Mouse (Mus musculus): ENCODE measurements around the gene Echdc3. TPM values are rescaled to one million over a fixed set of nuclear protein-coding genes. Genes with fewer than 3 reads are reported as not detected.

The Echdc3 gene
- polyA plus RNA-seq, 1 experiment from 2014 or later, result 6.0 TPM

GRCm38 (mm10) chr2:6188891-6189674 is 23.8 kb downstream of the Echdc3 start:
- WGBS, result 81% methylated on average over 11 of the region's 11 CpGs
- ATAC-seq (ENCODE audit: insufficient number of reproducible peaks, low FRiP score, low TSS enrichment, low read depth), result no peak
- no peak overlapping the region for H3K27ac ChIP-seq
- H3K27me3 ChIP-seq, result no peaks in the 10 kb centered on the region
- H3K4me1 ChIP-seq, result peaks cover 6% of the 10 kb centered on the region; the same call in 1 of the 2 replicates
- no peak overlapping the region for H3K4me3 ChIP-seq
- no peak overlapping the region for H3K9ac ChIP-seq
- H3K9me3 ChIP-seq, result no peaks in the 10 kb centered on the region
- no peak overlapping the region for H3K4me2 ChIP-seq
- no peaks in the 10 kb centered on the region for H3K36me3 ChIP-seq

GRCm38 (mm10) chr2:6187418-6187817 is 25.4 kb downstream of the Echdc3 start:
- Histone ChIP-seq H3K9ac (no peak overlapping the region), H3K4me3 (no peak overlapping the region), H3K27ac (no peak overlapping the region), H3K36me3 (no peaks in the 10 kb centered on the region), H3K4me2 (no peak overlapping the region), H3K9me3 (no peaks in the 10 kb centered on the region), H3K27me3 (no peaks in the 10 kb centered on the region), H3K4me1 (no peaks in the 10 kb centered on the region)
- no peak for ATAC-seq (ENCODE audit: insufficient number of reproducible peaks, low FRiP score, low TSS enrichment, low read depth)
- WGBS, result 52% methylated on average over 11 of the region's 11 CpGs

GRCm38 (mm10) chr2:6186913-6187312 is 25.9 kb downstream of the Echdc3 start:
- Histone ChIP-seq H3K9me3 (no peaks in the 10 kb centered on the region), H3K4me2 (no peak overlapping the region), H3K9ac (no peak overlapping the region), H3K36me3 (no peaks in the 10 kb centered on the region), H3K27me3 (no peaks in the 10 kb centered on the region), H3K4me1 (no peaks in the 10 kb centered on the region), H3K4me3 (no peak overlapping the region), H3K27ac (no peak overlapping the region)
- 45% methylated on average over 4 of the region's 4 CpGs for WGBS
- no peak for ATAC-seq (ENCODE audit: insufficient number of reproducible peaks, low FRiP score, low TSS enrichment, low read depth)

GRCm38 (mm10) chr2:6179749-6180117 is 33.1 kb downstream of the Echdc3 start:
- H3K4me2 ChIP-seq, result no peak overlapping the region
- no peak overlapping the region for H3K27ac ChIP-seq
- H3K9me3 ChIP-seq, result no peaks in the 10 kb centered on the region
- H3K36me3 ChIP-seq, result no peaks in the 10 kb centered on the region
- no peak for ATAC-seq (ENCODE audit: insufficient number of reproducible peaks, low FRiP score, low TSS enrichment, low read depth)
- 38% methylated on average over 1 of the region's 1 CpGs for WGBS
- no peak overlapping the region for H3K4me3 ChIP-seq
- no peaks in the 10 kb centered on the region for H3K27me3 ChIP-seq
- H3K9ac ChIP-seq, result no peak overlapping the region
- no peaks in the 10 kb centered on the region; the same call in 1 of the 2 replicates for H3K4me1 ChIP-seq

GRCm38 (mm10) chr2:6178901-6179748 is 33.7 kb downstream of the Echdc3 start:
- Histone ChIP-seq H3K4me3 (no peak overlapping the region), H3K27me3 (no peaks in the 10 kb centered on the region), H3K9ac (no peak overlapping the region), H3K4me2 (no peak overlapping the region), H3K36me3 (no peaks in the 10 kb centered on the region), H3K4me1 (no peaks in the 10 kb centered on the region; the same call in 1 of the 2 replicates), H3K27ac (no peak overlapping the region), H3K9me3 (no peaks in the 10 kb centered on the region)
- WGBS, result 41% methylated on average over 16 of the region's 16 CpGs
- ATAC-seq (ENCODE audit: insufficient number of reproducible peaks, low FRiP score, low TSS enrichment, low read depth), result no peak

- WGBS, result 23% methylated on average over 3 of the region's 3 CpGs
Observed at GRCm38 (mm10) chr2:6173013-6173412, 39.8 kb downstream of the Echdc3 start.

GRCm38 (mm10) chr2:6168560-6168959 is 44.3 kb downstream of the Echdc3 start:
- no peak overlapping the region for H3K9ac ChIP-seq
- peaks cover 4% of the 10 kb centered on the region for H3K4me1 ChIP-seq
- no peak overlapping the region for H3K27ac ChIP-seq
- no peaks in the 10 kb centered on the region for H3K9me3 ChIP-seq
- H3K4me2 ChIP-seq, result no peak overlapping the region
- ATAC-seq (ENCODE audit: insufficient number of reproducible peaks, low FRiP score, low TSS enrichment, low read depth), result no peak
- 71% methylated on average over 2 of the region's 2 CpGs for WGBS
- H3K36me3 ChIP-seq, result no peaks in the 10 kb centered on the region
- no peaks in the 10 kb centered on the region for H3K27me3 ChIP-seq
- H3K4me3 ChIP-seq, result no peak overlapping the region

More at GRCm38 (mm10) chr2:6173013-6173412, 39.8 kb downstream of the Echdc3 start:
- H3K27ac ChIP-seq, result no peak overlapping the region
- no peaks in the 10 kb centered on the region for H3K27me3 ChIP-seq
- H3K4me2 ChIP-seq, result no peak overlapping the region
- H3K36me3 ChIP-seq, result no peaks in the 10 kb centered on the region
- H3K9me3 ChIP-seq, result no peaks in the 10 kb centered on the region
- no peaks in the 10 kb centered on the region; the same call in 1 of the 2 replicates for H3K4me1 ChIP-seq
- H3K9ac ChIP-seq, result no peak overlapping the region
- H3K4me3 ChIP-seq, result no peak overlapping the region
- no peak for ATAC-seq (ENCODE audit: insufficient number of reproducible peaks, low FRiP score, low TSS enrichment, low read depth)

- WGBS, result 23% methylated on average over 5 of the region's 5 CpGs
- Histone ChIP-seq H3K4me3 (no peak overlapping the region), H3K36me3 (no peaks in the 10 kb centered on the region), H3K9ac (no peak overlapping the region), H3K27me3 (no peaks in the 10 kb centered on the region), H3K27ac (no peak overlapping the region), H3K4me1 (peaks cover 5% of the 10 kb centered on the region), H3K4me2 (no peak overlapping the region), H3K9me3 (no peaks in the 10 kb centered on the region)
- ATAC-seq (ENCODE audit: insufficient number of reproducible peaks, low FRiP score, low TSS enrichment, low read depth), result no peak
Observed at GRCm38 (mm10) chr2:6167843-6168558, 44.8 kb downstream of the Echdc3 start.

- ATAC-seq (ENCODE audit: insufficient number of reproducible peaks, low FRiP score, low TSS enrichment, low read depth), result no peak
- no peak overlapping the region for H3K27ac ChIP-seq
- H3K36me3 ChIP-seq, result no peaks in the 10 kb centered on the region
- H3K4me3 ChIP-seq, result no peak overlapping the region
- no peaks in the 10 kb centered on the region for H3K27me3 ChIP-seq
- WGBS, result 49% methylated on average over 6 of the region's 6 CpGs
- no peak overlapping the region for H3K9ac ChIP-seq
- no peak overlapping the region for H3K4me2 ChIP-seq
- H3K9me3 ChIP-seq, result no peaks in the 10 kb centered on the region
- H3K4me1 ChIP-seq, result peaks cover 12% of the 10 kb centered on the region
Observed at GRCm38 (mm10) chr2:6165771-6166170, 47.1 kb downstream of the Echdc3 start.

- H3K9me3 ChIP-seq, result no peaks in the 10 kb centered on the region
- peaks cover 15% of the 10 kb centered on the region for H3K4me1 ChIP-seq
- 40% methylated on average over 16 of the region's 16 CpGs for WGBS
- no peaks in the 10 kb centered on the region for H3K27me3 ChIP-seq
- H3K27ac ChIP-seq, result no peak overlapping the region
- H3K4me2 ChIP-seq, result 0 out of 2 replicates have a peak overlapping the region, but pooled peaks have one; percentile 6
- no peaks in the 10 kb centered on the region for H3K36me3 ChIP-seq
- no peak overlapping the region for H3K9ac ChIP-seq
- no peak overlapping the region for H3K4me3 ChIP-seq
- no peak for ATAC-seq (ENCODE audit: insufficient number of reproducible peaks, low FRiP score, low TSS enrichment, low read depth)
Observed at GRCm38 (mm10) chr2:6164606-6165290, 48.1 kb downstream of the Echdc3 start.

GRCm38 (mm10) chr2:6162366-6163040 is 50.3 kb downstream of the Echdc3 start:
- Histone ChIP-seq H3K4me3 (no peak overlapping the region), H3K4me2 (no peak overlapping the region), H3K27ac (peak overlapping the region; percentile 22; the same call in 1 of the 2 replicates), H3K27me3 (no peaks in the 10 kb centered on the region), H3K36me3 (no peaks in the 10 kb centered on the region), H3K9ac (no peak overlapping the region), H3K4me1 (peaks cover 15% of the 10 kb centered on the region), H3K9me3 (no peaks in the 10 kb centered on the region)
- peak; percentile 51; the same call in 1 of the 2 replicates for ATAC-seq (ENCODE audit: insufficient number of reproducible peaks, low FRiP score, low TSS enrichment, low read depth)
- 32% methylated on average over 6 of the region's 6 CpGs for WGBS
